Mouse (Mus musculus): Measurements from ENCODE around the gene Zfp317. TPM values are rescaled to one million over a fixed set of nuclear protein-coding genes. Genes with fewer than 3 reads are reported as not detected.

The Zfp317 gene
- polyA plus RNA-seq, 1 experiment from 2014 or later: 9.6 TPM

Other genes starting within 250 kb of the Zfp317 start
- not detected in 2 replicates for gene Olfr847, start 243.4 kb upstream of the Zfp317 start, polyA plus RNA-seq (2015; fragmentation: Nextera tagmentation; extraction: Ambion mirVana)
- gene Olfr849, start 181.8 kb upstream of the Zfp317 start, polyA plus RNA-seq (2015; fragmentation: Nextera tagmentation; extraction: Ambion mirVana): not detected in 2 replicates
- not detected in 2 replicates for gene Olfr850, start 143.9 kb upstream of the Zfp317 start, polyA plus RNA-seq (2015; fragmentation: Nextera tagmentation; extraction: Ambion mirVana)
- gene Olfr851, start 128.8 kb upstream of the Zfp317 start, polyA plus RNA-seq (2015; fragmentation: Nextera tagmentation; extraction: Ambion mirVana): not detected in 2 replicates
- gene Olfr853, start 81.0 kb upstream of the Zfp317 start, polyA plus RNA-seq (2015; fragmentation: Nextera tagmentation; extraction: Ambion mirVana): not detected in 2 replicates
- not detected in 2 replicates for gene Olfr854, start 54.7 kb upstream of the Zfp317 start, polyA plus RNA-seq (2015; fragmentation: Nextera tagmentation; extraction: Ambion mirVana)
- not detected in 2 replicates for gene Olfr855, start 39.5 kb upstream of the Zfp317 start, polyA plus RNA-seq (2015; fragmentation: Nextera tagmentation; extraction: Ambion mirVana)
- gene Olfr857, start 87.3 kb downstream of the Zfp317 start, polyA plus RNA-seq (2015; fragmentation: Nextera tagmentation; extraction: Ambion mirVana): not detected in 2 replicates
- not detected in 2 replicates for gene Olfr58, start 158.2 kb downstream of the Zfp317 start, polyA plus RNA-seq (2015; fragmentation: Nextera tagmentation; extraction: Ambion mirVana)
- gene Olfr859, start 182.8 kb downstream of the Zfp317 start, polyA plus RNA-seq (2015; fragmentation: Nextera tagmentation; extraction: Ambion mirVana): not detected in 2 replicates
- not detected in 2 replicates for gene Olfr860, start 227.6 kb downstream of the Zfp317 start, polyA plus RNA-seq (2015; fragmentation: Nextera tagmentation; extraction: Ambion mirVana)